Mouse (Mus musculus): ENCODE data around the gene Mphosph9.
"Not testable (repeated sequence)": the region's sequence is repeated elsewhere in the genome, so short reads cannot be mapped to it uniquely, and the experiment has no call there.

Mphosph9 gene

GRCm38 (mm10) chr5:124217566-124218249, 110.1 kb downstream of the Mphosph9 start:
- in situ Hi-C loops (cut with MboI; ENCODE audit: unreplicated experiment in 2 of 2): no loop called here

GRCm38 (mm10) chr5:124217092-124217491, 110.7 kb downstream of the Mphosph9 start:
- in situ Hi-C loops (cut with MboI; ENCODE audit: unreplicated experiment in 2 of 2): not testable (repeated sequence)

GRCm38 (mm10) chr5:124216403-124216802, 111.4 kb downstream of the Mphosph9 start:
- in situ Hi-C loops (cut with MboI; ENCODE audit: unreplicated experiment in 2 of 2): no loop called here

GRCm38 (mm10) chr5:124215647-124216046, 112.1 kb downstream of the Mphosph9 start:
- in situ Hi-C loops (cut with MboI; ENCODE audit: unreplicated experiment in 2 of 2): no loop called here

GRCm38 (mm10) chr5:124214516-124215145, 113.1 kb downstream of the Mphosph9 start:
- in situ Hi-C loops (cut with MboI; ENCODE audit: unreplicated experiment in 2 of 2): no loop called here

GRCm38 (mm10) chr5:124213588-124214469, 113.9 kb downstream of the Mphosph9 start:
- in situ Hi-C loops (cut with MboI; ENCODE audit: unreplicated experiment in 2 of 2): no loop called here

GRCm38 (mm10) chr5:124211669-124212068, 116.1 kb downstream of the Mphosph9 start:
- in situ Hi-C loops (cut with MboI; ENCODE audit: unreplicated experiment in 2 of 2): no loop called here

- in situ Hi-C loops (cut with MboI; ENCODE audit: unreplicated experiment in 2 of 2): no loop called here
Measured at GRCm38 (mm10) chr5:124211234-124211633, 116.5 kb downstream of the Mphosph9 start.

GRCm38 (mm10) chr5:124210281-124211016, 117.3 kb downstream of the Mphosph9 start:
- in situ Hi-C loops (cut with MboI; ENCODE audit: unreplicated experiment in 2 of 2): no loop called here

- in situ Hi-C loops (cut with MboI; ENCODE audit: unreplicated experiment in 2 of 2): no loop called here
Measured at GRCm38 (mm10) chr5:124209850-124210249, 117.9 kb downstream of the Mphosph9 start.

- in situ Hi-C loops (cut with MboI; ENCODE audit: unreplicated experiment in 2 of 2): no loop called here
Measured at GRCm38 (mm10) chr5:124208030-124208429, 119.7 kb downstream of the Mphosph9 start.

GRCm38 (mm10) chr5:124206481-124207038, 121.2 kb downstream of the Mphosph9 start:
- in situ Hi-C loops (cut with MboI; ENCODE audit: unreplicated experiment in 2 of 2): no loop called here

- in situ Hi-C loops (cut with MboI; ENCODE audit: unreplicated experiment in 2 of 2): no loop called here
Measured at GRCm38 (mm10) chr5:124205809-124206380, 121.9 kb downstream of the Mphosph9 start.

GRCm38 (mm10) chr5:124205211-124205610, 122.6 kb downstream of the Mphosph9 start:
- in situ Hi-C loops (cut with MboI; ENCODE audit: unreplicated experiment in 2 of 2): no loop called here

- in situ Hi-C loops (cut with MboI; ENCODE audit: unreplicated experiment in 2 of 2): no loop called here
Measured at GRCm38 (mm10) chr5:124204127-124204794, 123.5 kb downstream of the Mphosph9 start.

GRCm38 (mm10) chr5:124203251-124203650, 124.5 kb downstream of the Mphosph9 start:
- in situ Hi-C loops (cut with MboI; ENCODE audit: unreplicated experiment in 2 of 2): no loop called here

GRCm38 (mm10) chr5:124202071-124202470, 125.7 kb downstream of the Mphosph9 start:
- in situ Hi-C loops (cut with MboI; ENCODE audit: unreplicated experiment in 2 of 2): no loop called here

- in situ Hi-C loops (cut with MboI; ENCODE audit: unreplicated experiment in 2 of 2): no loop called here
Measured at GRCm38 (mm10) chr5:124201564-124201963, 126.2 kb downstream of the Mphosph9 start.

All from v-Abl transformed pro-B cells (cell line).